In genomic region chr9:41374591-41375481, GRCm38 (mm10) we compare ENCODE assay signal across 10 mouse cellular contexts.
DNase-seq lines count a peak whose midpoint lies in the region; ATAC-seq and TF ChIP-seq lines count a peak whose summit lies in the region.
"Had no signal": no experiment of that assay in that cellular context is flagged by ENCODE, and none has a peak within 500 bp of the region (broad histone marks: within the 10 kb centered on the region; RNA-seq: fewer than 3 reads in every experiment).

No protein-coding gene starts in this region.

- TF ChIP-seq CTCF in intestine, postnatal 0 days (IDR thresholded peaks at IDR 0.05; ENCODE audit: low read depth), result no peak

- in situ Hi-C loops in ES-E14 (cut with MboI; ENCODE audit: low sequenced_read_pairs in 2 of 2, unreplicated experiment in 2 of 2), result no loop called here

- peak; percentile 4 for DNase-seq in ES-E14 (ENCODE audit: low read depth, low spot score)
- peak; percentile 37 for DNase-seq in brain, adult 2 months (ENCODE audit: low read depth, low spot score)
- DNase-seq in forebrain, embryonic 14.5 days (ENCODE audit: low spot score), result peak; percentile 62
- peak; percentile 54 for DNase-seq in midbrain, embryonic 10.5 days (ENCODE audit: low spot score)
- no peak for DNase-seq in spleen, postnatal 4 days (ENCODE audit: low spot score in 2 of 2)
- DNase-seq in cerebellum, postnatal 10 days, result no peak
- DNase-seq: lung, adult 2 months had no signal

- H3K4me2 ChIP-seq in forebrain, embryonic 14.5 days (ENCODE audit: low read length), result peak overlapping the region; percentile 8; the same call in 1 of the 2 replicates
- H3K4me2 ChIP-seq in kidney, embryonic 14.5 days (replicated peaks; ENCODE audit: low read depth, low read length), result no peak overlapping the region
- no peak overlapping the region for H3K4me2 ChIP-seq in intestine, postnatal 0 days (replicated peaks; ENCODE audit: low read depth)

- no peak overlapping the region for H3K27ac ChIP-seq in ES-E14 (ENCODE audit: insufficient read depth, low read depth, low read length, poor library complexity, severe bottlenecking)
- peak overlapping the region; percentile 70 for H3K27ac ChIP-seq in forebrain, embryonic 14.5 days (ENCODE audit: low read depth, low read length)
- H3K27ac ChIP-seq in midbrain, embryonic 10.5 days (replicated peaks), result peak overlapping the region; percentile 97
- H3K27ac ChIP-seq in kidney, embryonic 14.5 days (ENCODE audit: low read depth, low read length), result no peak overlapping the region; the same call in 1 of the 2 replicates
- H3K27ac ChIP-seq in intestine, postnatal 0 days (ENCODE audit: low read depth, low read length), result no peak overlapping the region

- H3K9me3 ChIP-seq in ES-E14 (ENCODE audit: control insufficient read depth, insufficient read depth, low read depth, low read length), result no peaks in the 10 kb centered on the region
- no peaks in the 10 kb centered on the region for H3K9me3 ChIP-seq in forebrain, embryonic 14.5 days (replicated peaks; ENCODE audit: control insufficient read depth, low read length)
- no peaks in the 10 kb centered on the region for H3K9me3 ChIP-seq in midbrain, embryonic 10.5 days (replicated peaks)
- H3K9me3 ChIP-seq in kidney, embryonic 14.5 days (ENCODE audit: control insufficient read depth, low read length), result no peaks in the 10 kb centered on the region
- H3K9me3 ChIP-seq in intestine, postnatal 0 days (ENCODE audit: control insufficient read depth), result no peaks in the 10 kb centered on the region

- no peak overlapping the region for H3K9ac ChIP-seq in ES-E14 (ENCODE audit: insufficient read depth, low read depth, low read length, poor library complexity, severe bottlenecking)
- peak overlapping the region; percentile 13 for H3K9ac ChIP-seq in forebrain, embryonic 14.5 days (ENCODE audit: low read length)
- H3K9ac ChIP-seq in kidney, embryonic 14.5 days (ENCODE audit: low read depth, low read length), result no peak overlapping the region
- H3K9ac ChIP-seq in intestine, postnatal 0 days (ENCODE audit: low read depth, low read length), result no peak overlapping the region

- no peaks in the 10 kb centered on the region; a peak in 1 of 4 replicates for H3K4me1 ChIP-seq in ES-E14 (ENCODE audit: control insufficient read depth in 2 of 2, insufficient read depth in 2 of 2, low read length in 2 of 2, poor library complexity in 1 of 2)
- H3K4me1 ChIP-seq in forebrain, embryonic 14.5 days (ENCODE audit: control insufficient read depth, insufficient read depth, low read length), result peaks cover 39% of the 10 kb centered on the region
- H3K4me1 ChIP-seq in midbrain, embryonic 10.5 days, result peaks cover 73% of the 10 kb centered on the region
- H3K4me1 ChIP-seq in kidney, embryonic 14.5 days (ENCODE audit: control insufficient read depth, insufficient read depth, low read length), result peaks cover 21% of the 10 kb centered on the region
- no peaks in the 10 kb centered on the region for H3K4me1 ChIP-seq in intestine, postnatal 0 days (replicated peaks; ENCODE audit: control insufficient read depth, insufficient read depth, low read length)

- H3K4me3 ChIP-seq in ES-E14 (ENCODE audit: insufficient read depth in 1 of 2, low read depth in 1 of 2, low read length in 2 of 2, poor library complexity in 1 of 2, severe bottlenecking in 1 of 2), result no peak overlapping the region
- H3K4me3 ChIP-seq in forebrain, embryonic 14.5 days (ENCODE audit: low read depth, low read length), result no peak overlapping the region
- peak overlapping the region; percentile 22; the same call in 1 of the 2 replicates for H3K4me3 ChIP-seq in midbrain, embryonic 10.5 days
- no peak overlapping the region for H3K4me3 ChIP-seq in kidney, embryonic 14.5 days (ENCODE audit: low read length)
- no peak overlapping the region for H3K4me3 ChIP-seq in intestine, postnatal 0 days (ENCODE audit: low read depth, low read length)
- H3K4me3 ChIP-seq: myocyte had no signal

- ATAC-seq in forebrain, embryonic 14.5 days, result 0 out of 2 replicates have a peak, but pooled peaks have one; percentile 2
- ATAC-seq in kidney, embryonic 14.5 days (ENCODE audit: low FRiP score, low TSS enrichment), result no peak
- no peak for ATAC-seq in intestine, postnatal 0 days

- 19% methylated on average over 14 of the region's 14 CpGs for WGBS in forebrain, embryonic 14.5 days
- 39% methylated on average over 14 of the region's 14 CpGs for WGBS in midbrain, embryonic 10.5 days
- WGBS in kidney, embryonic 14.5 days, result 32% methylated on average over 14 of the region's 14 CpGs
- 58% methylated on average over 14 of the region's 14 CpGs for WGBS in intestine, postnatal 0 days

- no peaks in the 10 kb centered on the region for H3K36me3 ChIP-seq in ES-E14 (ENCODE audit: control insufficient read depth, insufficient read depth, low read length, poor library complexity, severe bottlenecking)
- H3K36me3 ChIP-seq in forebrain, embryonic 14.5 days (ENCODE audit: control insufficient read depth, insufficient read depth, low read length), result no peaks in the 10 kb centered on the region
- 0 out of 2 replicates have a peak, but pooled peaks cover 3% of the 10 kb centered on the region for H3K36me3 ChIP-seq in midbrain, embryonic 10.5 days
- no peaks in the 10 kb centered on the region for H3K36me3 ChIP-seq in kidney, embryonic 14.5 days (ENCODE audit: control insufficient read depth, insufficient read depth, low read length)
- H3K36me3 ChIP-seq in intestine, postnatal 0 days (ENCODE audit: control insufficient read depth, insufficient read depth), result no peaks in the 10 kb centered on the region

- no peaks in the 10 kb centered on the region for H3K27me3 ChIP-seq in forebrain, embryonic 14.5 days (replicated peaks; ENCODE audit: control insufficient read depth, insufficient read depth, low read length)
- no peaks in the 10 kb centered on the region for H3K27me3 ChIP-seq in midbrain, embryonic 10.5 days (ENCODE audit: low read depth, poor library complexity, severe bottlenecking)
- no peaks in the 10 kb centered on the region for H3K27me3 ChIP-seq in kidney, embryonic 14.5 days (ENCODE audit: control insufficient read depth, insufficient read depth, low read length)
- no peaks in the 10 kb centered on the region for H3K27me3 ChIP-seq in intestine, postnatal 0 days (replicated peaks; ENCODE audit: control insufficient read depth, insufficient read depth, low read length)

TF ChIP-seq in ES-E14, 5 proteins besides CTCF, POLR2A, EP300 and RAD21:
- TF ChIP-seq CHD2 (IDR thresholded peaks at IDR 0.05; ENCODE audit: low read depth, low read length) (no peak), ZNF384 (IDR thresholded peaks at IDR 0.05; ENCODE audit: low read depth, low read length) (no peak), MAFK (IDR thresholded peaks at IDR 0.05; ENCODE audit: insufficient read depth, low read depth, low read length) (no peak), ZC3H11A (IDR thresholded peaks at IDR 0.05; ENCODE audit: borderline replicate concordance, low read depth, low read length) (no peak), HCFC1 (IDR thresholded peaks at IDR 0.05; ENCODE audit: borderline replicate concordance, insufficient read depth, low read length) (no peak)
TF ChIP-seq in ES-E14: peak in this region for 0.

Comparison
In these comparisons a context has a peak if more than half of its experiments do, and no peak if none do; other contexts are left out.
1. DNase-seq: peak in ES-E14 (single experiment), brain, adult 2 months (single experiment), forebrain, embryonic 14.5 days (single experiment) and midbrain, embryonic 10.5 days (single experiment); none in spleen, postnatal 4 days (0 of 2) and cerebellum, postnatal 10 days (0 of 2).
2. H3K27ac ChIP-seq: peak in forebrain, embryonic 14.5 days (single experiment) and midbrain, embryonic 10.5 days (single experiment); none in ES-E14 (single experiment), kidney, embryonic 14.5 days (single experiment) and intestine, postnatal 0 days (single experiment).